Mouse (Mus musculus): ENCODE results near the gene Cnksr3. TPM values are rescaled to one million over a fixed set of nuclear protein-coding genes. Genes with fewer than 3 reads are reported as not detected.

The Cnksr3 gene
- polyA plus RNA-seq, 1 experiment from 2014 or later = 2.7 TPM

- H3K9me3 ChIP-seq (ENCODE audit: control insufficient read depth, low read length) = no peaks in the 10 kb centered on the region
- no peak overlapping the region for H3K4me2 ChIP-seq (ENCODE audit: low read length)
- 98% methylated on average over 3 of the region's 3 CpGs for WGBS
- ATAC-seq (ENCODE audit: low FRiP score, low TSS enrichment) (peak; percentile 54; the same call in 1 of the 2 replicates), DNase-seq (no peak)
- no peak overlapping the region for H3K27ac ChIP-seq (replicated peaks; ENCODE audit: low read depth, low read length)
- H3K4me1 ChIP-seq (ENCODE audit: control insufficient read depth, insufficient read depth, low read length) = no peaks in the 10 kb centered on the region
- H3K36me3 ChIP-seq (ENCODE audit: control insufficient read depth, insufficient read depth, low read length) = no peaks in the 10 kb centered on the region
- H3K27me3 ChIP-seq (ENCODE audit: control insufficient read depth, insufficient read depth, low read length) = no peaks in the 10 kb centered on the region
- no peak overlapping the region for H3K9ac ChIP-seq (replicated peaks; ENCODE audit: low read length)
- no peak overlapping the region for H3K4me3 ChIP-seq (replicated peaks; ENCODE audit: low read depth, low read length)
These were observed 41.6 kb downstream of the Cnksr3 start for GRCm38 (mm10) chr10:7170434-7170833.

- Histone ChIP-seq H3K4me3 (replicated peaks; ENCODE audit: low read depth, low read length) (no peak overlapping the region), H3K27me3 (ENCODE audit: control insufficient read depth, insufficient read depth, low read length) (no peaks in the 10 kb centered on the region), H3K4me2 (ENCODE audit: low read length) (no peak overlapping the region), H3K27ac (replicated peaks; ENCODE audit: low read depth, low read length) (no peak overlapping the region), H3K36me3 (ENCODE audit: control insufficient read depth, insufficient read depth, low read length) (no peaks in the 10 kb centered on the region), H3K9me3 (ENCODE audit: control insufficient read depth, low read length) (no peaks in the 10 kb centered on the region), H3K9ac (replicated peaks; ENCODE audit: low read length) (no peak overlapping the region), H3K4me1 (ENCODE audit: control insufficient read depth, insufficient read depth, low read length) (peaks cover 17% of the 10 kb centered on the region; the same call in 1 of the 2 replicates)
- DNase-seq = no peak
- ATAC-seq (ENCODE audit: low FRiP score, low TSS enrichment) = no peak
- 62% methylated on average over 12 of the region's 12 CpGs for WGBS
These were observed 49.0 kb downstream of the Cnksr3 start for GRCm38 (mm10) chr10:7163031-7163430.

- no peaks in the 10 kb centered on the region for H3K9me3 ChIP-seq (ENCODE audit: control insufficient read depth, low read length)
- ATAC-seq (ENCODE audit: low FRiP score, low TSS enrichment) = peak; percentile 51
- WGBS = 70% methylated on average over 7 of the region's 7 CpGs
- H3K36me3 ChIP-seq (ENCODE audit: control insufficient read depth, insufficient read depth, low read length) = no peaks in the 10 kb centered on the region
- H3K4me1 ChIP-seq (ENCODE audit: control insufficient read depth, insufficient read depth, low read length) = peaks cover 17% of the 10 kb centered on the region; the same call in 1 of the 2 replicates
- H3K27me3 ChIP-seq (ENCODE audit: control insufficient read depth, insufficient read depth, low read length) = no peaks in the 10 kb centered on the region
- no peak overlapping the region for H3K9ac ChIP-seq (replicated peaks; ENCODE audit: low read length)
- peak overlapping the region; percentile 10 for H3K27ac ChIP-seq (replicated peaks; ENCODE audit: low read depth, low read length)
- DNase-seq = peak; percentile 76
- H3K4me2 ChIP-seq (ENCODE audit: low read length) = peak overlapping the region; percentile 32
- no peak overlapping the region for H3K4me3 ChIP-seq (replicated peaks; ENCODE audit: low read depth, low read length)
These were observed 53.0 kb downstream of the Cnksr3 start for GRCm38 (mm10) chr10:7159061-7159511.

GRCm38 (mm10) chr10:7158285-7159060, 53.6 kb downstream of the Cnksr3 start:
- peak overlapping the region; percentile 10 for H3K27ac ChIP-seq (replicated peaks; ENCODE audit: low read depth, low read length)
- peak; percentile 65 for DNase-seq
- no peak overlapping the region for H3K4me3 ChIP-seq (replicated peaks; ENCODE audit: low read depth, low read length)
- no peaks in the 10 kb centered on the region for H3K36me3 ChIP-seq (ENCODE audit: control insufficient read depth, insufficient read depth, low read length)
- H3K9ac ChIP-seq (replicated peaks; ENCODE audit: low read length) = no peak overlapping the region
- H3K4me2 ChIP-seq (ENCODE audit: low read length) = peak overlapping the region; percentile 32
- H3K27me3 ChIP-seq (ENCODE audit: control insufficient read depth, insufficient read depth, low read length) = no peaks in the 10 kb centered on the region
- 46% methylated on average over 15 of the region's 15 CpGs for WGBS
- ATAC-seq (ENCODE audit: low FRiP score, low TSS enrichment) = peak; percentile 54
- H3K9me3 ChIP-seq (ENCODE audit: control insufficient read depth, low read length) = no peaks in the 10 kb centered on the region
- peaks cover 17% of the 10 kb centered on the region; the same call in 1 of the 2 replicates for H3K4me1 ChIP-seq (ENCODE audit: control insufficient read depth, insufficient read depth, low read length)

- WGBS = 94% methylated on average over 5 of the region's 5 CpGs
- no peaks in the 10 kb centered on the region for H3K36me3 ChIP-seq (ENCODE audit: control insufficient read depth, insufficient read depth, low read length)
- H3K4me1 ChIP-seq (ENCODE audit: control insufficient read depth, insufficient read depth, low read length) = peaks cover 17% of the 10 kb centered on the region; the same call in 1 of the 2 replicates
- H3K9ac ChIP-seq (replicated peaks; ENCODE audit: low read length) = no peak overlapping the region
- H3K9me3 ChIP-seq (ENCODE audit: control insufficient read depth, low read length) = no peaks in the 10 kb centered on the region
- DNase-seq (no peak), ATAC-seq (ENCODE audit: low FRiP score, low TSS enrichment) (no peak)
- H3K4me2 ChIP-seq (ENCODE audit: low read length) = no peak overlapping the region
- no peak overlapping the region for H3K27ac ChIP-seq (replicated peaks; ENCODE audit: low read depth, low read length)
- no peaks in the 10 kb centered on the region for H3K27me3 ChIP-seq (ENCODE audit: control insufficient read depth, insufficient read depth, low read length)
- H3K4me3 ChIP-seq (replicated peaks; ENCODE audit: low read depth, low read length) = no peak overlapping the region
These were observed 57.2 kb downstream of the Cnksr3 start for GRCm38 (mm10) chr10:7154877-7155276.

GRCm38 (mm10) chr10:7152926-7153325, 59.1 kb downstream of the Cnksr3 start:
- Histone ChIP-seq H3K4me2 (ENCODE audit: low read length) (no peak overlapping the region), H3K4me1 (ENCODE audit: control insufficient read depth, insufficient read depth, low read length) (no peaks in the 10 kb centered on the region), H3K27me3 (ENCODE audit: control insufficient read depth, insufficient read depth, low read length) (no peaks in the 10 kb centered on the region), H3K9ac (replicated peaks; ENCODE audit: low read length) (no peak overlapping the region), H3K4me3 (replicated peaks; ENCODE audit: low read depth, low read length) (no peak overlapping the region), H3K36me3 (ENCODE audit: control insufficient read depth, insufficient read depth, low read length) (no peaks in the 10 kb centered on the region), H3K9me3 (ENCODE audit: control insufficient read depth, low read length) (no peaks in the 10 kb centered on the region), H3K27ac (replicated peaks; ENCODE audit: low read depth, low read length) (no peak overlapping the region)
- 89% methylated on average over 4 of the region's 4 CpGs for WGBS
- DNase-seq = no peak
- ATAC-seq (ENCODE audit: low FRiP score, low TSS enrichment) = no peak

GRCm38 (mm10) chr10:7149671-7150595, 62.1 kb downstream of the Cnksr3 start:
- no peak for ATAC-seq (ENCODE audit: low FRiP score, low TSS enrichment)
- WGBS = 91% methylated on average over 11 of the region's 11 CpGs

GRCm38 (mm10) chr10:7145614-7146013, 66.4 kb downstream of the Cnksr3 start:
- DNase-seq (no peak), ATAC-seq (ENCODE audit: low FRiP score, low TSS enrichment) (no peak)
- 96% methylated on average over 5 of the region's 5 CpGs for WGBS
- H3K36me3 ChIP-seq (ENCODE audit: control insufficient read depth, insufficient read depth, low read length) = no peaks in the 10 kb centered on the region
- no peaks in the 10 kb centered on the region for H3K4me1 ChIP-seq (ENCODE audit: control insufficient read depth, insufficient read depth, low read length)
- H3K4me3 ChIP-seq (replicated peaks; ENCODE audit: low read depth, low read length) = no peak overlapping the region
- no peaks in the 10 kb centered on the region for H3K9me3 ChIP-seq (ENCODE audit: control insufficient read depth, low read length)
- H3K9ac ChIP-seq (replicated peaks; ENCODE audit: low read length) = no peak overlapping the region
- no peak overlapping the region for H3K4me2 ChIP-seq (ENCODE audit: low read length)
- H3K27ac ChIP-seq (replicated peaks; ENCODE audit: low read depth, low read length) = no peak overlapping the region
- H3K27me3 ChIP-seq (ENCODE audit: control insufficient read depth, insufficient read depth, low read length) = no peaks in the 10 kb centered on the region

More at GRCm38 (mm10) chr10:7149671-7150595, 62.1 kb downstream of the Cnksr3 start:
- no peak overlapping the region for H3K4me2 ChIP-seq (ENCODE audit: low read length)
- H3K27me3 ChIP-seq (ENCODE audit: control insufficient read depth, insufficient read depth, low read length) = no peaks in the 10 kb centered on the region
- no peak for DNase-seq
- no peak overlapping the region for H3K27ac ChIP-seq (replicated peaks; ENCODE audit: low read depth, low read length)
- no peak overlapping the region for H3K9ac ChIP-seq (replicated peaks; ENCODE audit: low read length)
- no peaks in the 10 kb centered on the region for H3K9me3 ChIP-seq (ENCODE audit: control insufficient read depth, low read length)
- H3K36me3 ChIP-seq (ENCODE audit: control insufficient read depth, insufficient read depth, low read length) = no peaks in the 10 kb centered on the region
- H3K4me3 ChIP-seq (replicated peaks; ENCODE audit: low read depth, low read length) = no peak overlapping the region
- no peaks in the 10 kb centered on the region for H3K4me1 ChIP-seq (ENCODE audit: control insufficient read depth, insufficient read depth, low read length)
